Mouse (Mus musculus): ENCODE data around the gene Eml3. TPM values are rescaled to one million over a fixed set of nuclear protein-coding genes. Genes with fewer than 3 reads are reported as not detected.

The Eml3 gene
- polyA plus RNA-seq, 1 experiment from 2014 or later, result 24.6 TPM

DNA sequence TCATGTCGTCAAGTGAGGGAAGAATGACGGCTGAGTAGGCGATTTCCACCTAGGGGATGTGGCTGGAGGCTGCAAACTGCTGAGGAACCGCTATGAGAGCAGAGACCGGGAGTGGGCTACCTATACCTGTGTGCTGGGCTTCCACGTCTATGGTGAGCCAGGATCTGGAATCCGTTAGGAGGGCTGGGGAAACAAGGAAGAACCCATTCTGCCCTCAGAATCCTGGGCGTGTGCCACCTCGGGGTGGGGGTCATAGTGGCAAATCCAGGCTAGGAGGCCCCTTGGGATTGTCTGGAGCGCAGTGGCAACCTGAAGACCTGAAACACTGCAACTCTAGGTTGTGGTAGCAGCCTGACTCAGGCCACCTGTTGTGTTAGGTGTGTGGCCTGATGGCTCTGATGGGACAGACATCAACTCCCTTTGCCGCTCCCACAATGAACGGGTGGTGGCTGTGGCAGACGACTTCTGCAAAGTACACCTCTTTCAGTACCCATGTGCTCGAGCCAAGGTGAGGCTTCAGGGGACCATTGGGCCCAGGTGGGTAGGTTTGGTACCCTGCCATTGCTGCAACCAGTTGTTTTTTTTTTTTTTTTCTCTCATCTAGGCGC lies 11.3 kb downstream of the Eml3 start:
- TF ChIP-seq CTCF (IDR thresholded peaks at IDR 0.05; ENCODE audit: low read depth) (no peak), EP300 (optimal IDR thresholded peaks at IDR 0.05) (no peak)
- Histone ChIP-seq H3K27me3 (ENCODE audit: control insufficient read depth, insufficient read depth, low read length) (no peaks in the 10 kb centered on the region), H3K9ac (ENCODE audit: low read length) (no peak overlapping the region), H3K4me2 (replicated peaks; ENCODE audit: low read depth) (peak overlapping the region; percentile 71), H3K4me1 (replicated peaks; ENCODE audit: control insufficient read depth, insufficient read depth) (0 out of 2 replicates have a peak, but pooled peaks cover 2% of the 10 kb centered on the region), H3K36me3 (ENCODE audit: control insufficient read depth, insufficient read depth, low read length) (peaks cover 12% of the 10 kb centered on the region), H3K4me3 (ENCODE audit: low read depth, low read length) (no peak overlapping the region), H3K9me3 (ENCODE audit: control insufficient read depth, low read length) (no peaks in the 10 kb centered on the region), H3K27ac (replicated peaks) (no peak overlapping the region)
- whole genome bisulfite sequencing, result 79% methylated on average over 15 of the region's 15 CpGs
- ATAC-seq (ENCODE audit: low FRiP score, low TSS enrichment) (no peak), DNase-seq (ENCODE audit: low spot score) (no peak)

DNA sequence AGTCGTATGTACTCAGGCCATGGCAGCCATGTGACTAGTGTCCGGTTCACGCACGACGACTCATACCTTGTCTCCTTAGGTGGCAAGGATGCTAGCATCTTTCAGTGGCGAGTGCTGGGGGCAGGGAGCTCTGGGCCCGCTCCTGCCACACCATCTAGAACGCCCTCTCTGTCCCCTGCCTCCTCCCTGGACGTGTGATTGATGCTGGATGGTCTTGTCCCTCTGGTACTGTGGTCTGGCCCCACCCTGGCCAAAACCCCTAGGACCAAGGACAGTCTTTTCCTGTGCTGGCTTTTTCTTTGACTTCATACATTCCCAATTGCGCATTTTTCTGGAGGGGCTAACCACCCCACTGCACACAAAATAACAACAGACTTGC lies 11.8 kb downstream of the Eml3 start:
- ATAC-seq (ENCODE audit: low FRiP score, low TSS enrichment) (no peak), DNase-seq (ENCODE audit: low spot score) (no peak)
- Histone ChIP-seq H3K4me2 (replicated peaks; ENCODE audit: low read depth) (peak overlapping the region; percentile 71), H3K36me3 (ENCODE audit: control insufficient read depth, insufficient read depth, low read length) (peaks cover 15% of the 10 kb centered on the region), H3K9me3 (ENCODE audit: control insufficient read depth, low read length) (no peaks in the 10 kb centered on the region), H3K4me1 (replicated peaks; ENCODE audit: control insufficient read depth, insufficient read depth) (0 out of 2 replicates have a peak, but pooled peaks cover 2% of the 10 kb centered on the region), H3K4me3 (ENCODE audit: low read depth, low read length) (peak overlapping the region; percentile 91), H3K27me3 (ENCODE audit: control insufficient read depth, insufficient read depth, low read length) (no peaks in the 10 kb centered on the region), H3K9ac (ENCODE audit: low read length) (peak overlapping the region; percentile 65), H3K27ac (replicated peaks) (peak overlapping the region; percentile 58)
- WGBS, result 43% methylated on average over 10 of the region's 10 CpGs
- TF ChIP-seq CTCF (IDR thresholded peaks at IDR 0.05; ENCODE audit: low read depth), result no peak
- no peak for TF ChIP-seq EP300 (optimal IDR thresholded peaks at IDR 0.05)

DNA sequence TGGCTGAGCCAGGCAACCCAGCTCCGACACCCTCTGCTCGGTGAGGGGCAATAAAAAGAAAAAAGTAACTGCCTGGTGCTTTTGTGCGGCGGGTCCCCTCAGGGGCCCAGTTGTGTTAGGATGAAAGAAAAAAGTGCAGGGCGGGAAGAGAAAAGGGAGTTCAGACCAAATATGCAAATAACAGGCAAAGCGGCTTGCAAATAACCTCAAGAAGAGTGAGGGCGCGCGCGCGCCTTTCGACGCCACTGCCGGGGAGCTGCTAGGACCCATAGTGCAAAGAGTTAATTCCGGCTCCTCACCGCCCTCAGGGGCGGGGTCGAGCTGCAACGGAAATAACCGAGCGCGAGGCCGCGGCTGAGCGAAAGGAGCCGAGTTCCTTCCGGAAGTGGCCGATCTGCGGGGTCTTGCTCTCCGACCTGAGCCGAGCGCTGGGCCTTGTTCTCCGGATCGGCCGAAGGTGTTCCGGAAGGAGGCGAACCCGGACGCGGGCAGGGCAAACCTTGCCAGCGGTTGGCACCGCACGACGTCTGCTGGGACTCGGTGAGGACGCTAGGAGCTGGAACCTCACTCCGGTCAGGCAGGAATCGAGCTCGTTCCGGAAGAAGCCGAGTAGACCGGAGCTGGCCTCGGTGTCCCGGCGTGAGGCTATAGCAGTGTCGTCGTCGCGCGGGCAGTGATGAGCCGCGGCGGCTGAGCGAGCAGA lies 12.3 kb downstream of the Eml3 start, which contains the start of gene Mta2:
Gene Mta2 (plus strand): TSS at position 361 of the 703 bp plus-strand sequence.
- peak; percentile 95 for ATAC-seq (ENCODE audit: low FRiP score, low TSS enrichment)

DNA sequence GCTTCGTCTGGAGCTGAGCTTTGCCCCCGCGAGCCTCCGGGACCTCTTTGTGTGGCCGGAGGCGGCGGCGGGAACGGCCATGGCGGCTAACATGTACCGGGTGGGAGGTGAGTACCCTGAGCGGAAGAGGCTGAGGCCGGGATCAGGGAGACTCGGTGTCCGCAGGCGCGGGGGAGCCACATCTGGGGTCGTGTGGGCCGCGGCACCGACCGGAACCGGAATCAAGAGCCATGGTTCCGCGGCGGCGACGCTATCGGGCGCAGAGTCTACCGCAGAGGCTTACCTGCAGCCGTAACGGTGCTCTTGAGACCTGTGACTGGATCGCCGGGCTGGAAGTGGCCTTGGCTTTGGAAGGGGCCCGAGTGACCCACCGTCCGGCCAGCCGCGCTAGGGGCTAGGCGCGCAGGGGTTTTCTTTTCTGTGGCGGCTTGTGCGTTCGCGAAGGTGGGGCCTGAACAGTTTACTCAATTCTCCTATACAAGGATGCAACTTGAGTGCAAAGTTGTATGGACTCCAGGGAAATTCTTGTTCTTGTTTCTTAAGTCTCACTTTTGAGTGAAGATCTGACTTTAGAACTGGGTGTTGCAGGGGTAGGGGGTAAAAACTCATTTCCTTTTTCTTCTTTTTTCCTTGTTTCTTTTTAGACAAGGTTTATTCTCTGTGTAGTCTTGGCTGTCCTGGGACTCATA lies 13.1 kb downstream of the Eml3 start:
- no peak for TF ChIP-seq EP300 (optimal IDR thresholded peaks at IDR 0.05)
- TF ChIP-seq CTCF (IDR thresholded peaks at IDR 0.05; ENCODE audit: low read depth), result no peak
- Histone ChIP-seq H3K27me3 (ENCODE audit: control insufficient read depth, insufficient read depth, low read length) (no peaks in the 10 kb centered on the region), H3K9ac (ENCODE audit: low read length) (peak overlapping the region; percentile 98), H3K9me3 (ENCODE audit: control insufficient read depth, low read length) (no peaks in the 10 kb centered on the region), H3K27ac (replicated peaks) (peak overlapping the region; percentile 99), H3K4me3 (ENCODE audit: low read depth, low read length) (peak overlapping the region; percentile 91), H3K36me3 (ENCODE audit: control insufficient read depth, insufficient read depth, low read length) (peaks cover 24% of the 10 kb centered on the region), H3K4me2 (replicated peaks; ENCODE audit: low read depth) (peak overlapping the region; percentile 71), H3K4me1 (replicated peaks; ENCODE audit: control insufficient read depth, insufficient read depth) (0 out of 2 replicates have a peak, but pooled peaks cover 2% of the 10 kb centered on the region)
- ATAC-seq (ENCODE audit: low FRiP score, low TSS enrichment), result peak; percentile 61
- under 1% methylated on average over 41 of the region's 46 CpGs for WGBS
- DNase-seq (ENCODE audit: low spot score), result peak; percentile 71

More for the DNA sequence above, 12.3 kb downstream of the Eml3 start, which contains the start of gene Mta2:
- WGBS, result under 1% methylated on average over 64 of the region's 64 CpGs
- H3K4me1 ChIP-seq (replicated peaks; ENCODE audit: control insufficient read depth, insufficient read depth), result 0 out of 2 replicates have a peak, but pooled peaks cover 2% of the 10 kb centered on the region
- H3K9ac ChIP-seq (ENCODE audit: low read length), result peak within 1 kb of the TSS; percentile 98
- DNase-seq (ENCODE audit: low spot score), result peak; percentile 99
- no peak for TF ChIP-seq EP300 (optimal IDR thresholded peaks at IDR 0.05)
- peak; percentile 53 for TF ChIP-seq CTCF (IDR thresholded peaks at IDR 0.05; ENCODE audit: low read depth)
- H3K9me3 ChIP-seq (ENCODE audit: control insufficient read depth, low read length), result no peaks in the 10 kb centered on the region
- no peaks in the 10 kb centered on the region for H3K27me3 ChIP-seq (ENCODE audit: control insufficient read depth, insufficient read depth, low read length)
- H3K4me2 ChIP-seq (replicated peaks; ENCODE audit: low read depth), result peak within 1 kb of the TSS; percentile 71
- H3K36me3 ChIP-seq (ENCODE audit: control insufficient read depth, insufficient read depth, low read length), result peaks cover 18% of the 10 kb centered on the region
- H3K27ac ChIP-seq (replicated peaks), result peak within 1 kb of the TSS; percentile 99
- H3K4me3 ChIP-seq (ENCODE audit: low read depth, low read length), result peak within 1 kb of the TSS; percentile 91

DNA sequence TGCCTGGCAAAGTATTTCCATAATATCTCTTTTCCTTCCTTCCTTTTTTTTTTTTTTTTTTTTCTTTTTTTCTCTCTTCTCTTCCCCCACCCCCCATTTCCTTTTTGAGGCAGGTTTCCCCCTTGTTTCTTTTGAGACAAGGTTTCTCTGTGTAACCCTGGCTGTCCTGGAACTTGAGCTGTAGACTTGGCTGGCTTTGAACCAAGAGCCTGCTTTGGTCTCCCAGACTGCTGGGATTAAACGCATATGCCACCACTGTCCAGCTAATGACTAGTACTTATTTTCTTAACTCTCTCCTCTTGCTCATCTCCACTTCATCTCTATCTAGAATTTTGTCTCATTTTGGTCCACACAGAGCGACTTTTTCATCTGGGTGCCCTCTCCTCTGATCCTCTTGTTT lies 13.7 kb downstream of the Eml3 start:
- ATAC-seq (ENCODE audit: low FRiP score, low TSS enrichment), result no peak
- Histone ChIP-seq H3K9me3 (ENCODE audit: control insufficient read depth, low read length) (no peaks in the 10 kb centered on the region), H3K27ac (replicated peaks) (peak overlapping the region; percentile 99; the same call in 1 of the 2 replicates), H3K27me3 (ENCODE audit: control insufficient read depth, insufficient read depth, low read length) (no peaks in the 10 kb centered on the region), H3K9ac (ENCODE audit: low read length) (peak overlapping the region; percentile 98), H3K4me2 (replicated peaks; ENCODE audit: low read depth) (peak overlapping the region; percentile 71), H3K4me3 (ENCODE audit: low read depth, low read length) (peak overlapping the region; percentile 91), H3K36me3 (ENCODE audit: control insufficient read depth, insufficient read depth, low read length) (peaks cover 26% of the 10 kb centered on the region), H3K4me1 (replicated peaks; ENCODE audit: control insufficient read depth, insufficient read depth) (0 out of 2 replicates have a peak, but pooled peaks cover 2% of the 10 kb centered on the region)
- 39% methylated on average over 2 of the region's 2 CpGs for WGBS
- no peak for DNase-seq (ENCODE audit: low spot score)
- TF ChIP-seq EP300 (optimal IDR thresholded peaks at IDR 0.05) (no peak), CTCF (IDR thresholded peaks at IDR 0.05; ENCODE audit: low read depth) (no peak)

Measured in stomach, postnatal 0 days (tissue).